In the genomic region with DNA sequence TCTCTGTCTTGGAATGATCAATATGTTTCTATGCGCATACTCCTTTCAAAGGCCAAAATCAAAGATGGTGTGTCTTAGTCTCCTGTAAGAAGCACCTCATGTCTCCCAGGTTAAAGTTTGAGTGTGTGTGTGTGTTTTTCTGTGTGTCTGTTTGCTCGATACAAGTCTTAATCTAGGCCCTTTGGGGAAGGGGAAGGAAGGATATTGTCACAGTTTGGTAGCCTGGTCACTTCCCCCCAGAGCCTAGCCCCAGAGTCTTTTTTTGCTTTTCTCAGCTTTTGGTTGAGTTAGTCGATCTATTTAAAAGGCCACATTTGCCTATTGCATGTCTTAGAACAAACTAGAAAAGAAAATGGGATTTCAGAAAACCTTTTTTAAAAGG, we compare ENCODE assay signal across 8 mouse cellular contexts. TPM values are rescaled to one million over a fixed set of nuclear protein-coding genes. Genes with fewer than 3 reads are reported as not detected.
DNase-seq lines count a peak whose midpoint lies in the region; ATAC-seq lines count a peak whose summit lies in the region.

No protein-coding gene starts in this region.

- no peak for DNase-seq in kidney, postnatal 4 days
- no peak for DNase-seq in embryonic facial prominence, embryonic 11.5 days (ENCODE audit: low spot score)
- DNase-seq in cerebellum, postnatal 36 days, result no peak
- DNase-seq in gastrocnemius, postnatal 4 days (ENCODE audit: low spot score in 2 of 2), result no peak
- DNase-seq in embryo, embryonic 11 days, result no peak

- ATAC-seq in kidney, embryonic 16.5 days (ENCODE audit: low FRiP score, low TSS enrichment), result no peak
- no peak for ATAC-seq in embryonic facial prominence, embryonic 11.5 days (replicated peaks; ENCODE audit: insufficient number of reproducible peaks, low FRiP score, low TSS enrichment, low read depth)
- ATAC-seq in intestine, embryonic 16.5 days, result no peak
- peak; percentile 2; the same call in 1 of the 2 replicates for ATAC-seq in neural tube, embryonic 12.5 days (ENCODE audit: low FRiP score, low read depth)

- peaks cover 21% of the 10 kb centered on the region; the same call in 1 of the 2 replicates for H3K4me1 ChIP-seq in kidney, embryonic 16.5 days (ENCODE audit: insufficient read depth, low read length)
- H3K4me1 ChIP-seq in embryonic facial prominence, embryonic 11.5 days (ENCODE audit: control insufficient read depth, insufficient read depth, low read length), result no peaks in the 10 kb centered on the region
- peaks cover 17% of the 10 kb centered on the region for H3K4me1 ChIP-seq in intestine, embryonic 16.5 days (ENCODE audit: control insufficient read depth, insufficient read depth, low read length)
- peaks cover 14% of the 10 kb centered on the region; the same call in 1 of the 2 replicates for H3K4me1 ChIP-seq in neural tube, embryonic 12.5 days

- H3K9me3 ChIP-seq in kidney, embryonic 16.5 days (ENCODE audit: low read length), result no peaks in the 10 kb centered on the region
- no peaks in the 10 kb centered on the region for H3K9me3 ChIP-seq in embryonic facial prominence, embryonic 11.5 days (replicated peaks; ENCODE audit: control insufficient read depth, low read length)
- H3K9me3 ChIP-seq in intestine, embryonic 16.5 days (ENCODE audit: control insufficient read depth, low read length), result no peaks in the 10 kb centered on the region
- no peaks in the 10 kb centered on the region for H3K9me3 ChIP-seq in neural tube, embryonic 12.5 days

- peak overlapping the region; percentile 93 for H3K4me3 ChIP-seq in kidney, embryonic 16.5 days (ENCODE audit: low read length)
- peak overlapping the region; percentile 91 for H3K4me3 ChIP-seq in embryonic facial prominence, embryonic 11.5 days (ENCODE audit: low read depth, low read length)
- peak overlapping the region; percentile 94 for H3K4me3 ChIP-seq in intestine, embryonic 16.5 days (ENCODE audit: low read length)
- peak overlapping the region; percentile 100 for H3K4me3 ChIP-seq in neural tube, embryonic 12.5 days

- H3K27ac ChIP-seq in kidney, embryonic 16.5 days (ENCODE audit: low read length), result peak overlapping the region; percentile 37
- no peak overlapping the region for H3K27ac ChIP-seq in embryonic facial prominence, embryonic 11.5 days (replicated peaks; ENCODE audit: low read depth, low read length)
- H3K27ac ChIP-seq in intestine, embryonic 16.5 days (ENCODE audit: low read length), result peak overlapping the region; percentile 6
- H3K27ac ChIP-seq in neural tube, embryonic 12.5 days, result no peak overlapping the region

- H3K9ac ChIP-seq in kidney, embryonic 16.5 days (replicated peaks; ENCODE audit: low read length), result peak overlapping the region; percentile 98
- peak overlapping the region; percentile 91 for H3K9ac ChIP-seq in embryonic facial prominence, embryonic 11.5 days (replicated peaks; ENCODE audit: low read length)
- peak overlapping the region; percentile 100 for H3K9ac ChIP-seq in intestine, embryonic 16.5 days (ENCODE audit: low read depth, low read length)
- peak overlapping the region; percentile 98 for H3K9ac ChIP-seq in neural tube, embryonic 12.5 days

- 47% methylated on average over 3 of the region's 3 CpGs for WGBS in kidney, embryonic 16.5 days
- 46% methylated on average over 3 of the region's 3 CpGs for WGBS in embryonic facial prominence, embryonic 11.5 days
- 49% methylated on average over 3 of the region's 3 CpGs for WGBS in intestine, embryonic 16.5 days
- WGBS in neural tube, embryonic 12.5 days, result 50% methylated on average over 3 of the region's 3 CpGs

- peak overlapping the region; percentile 66 for H3K4me2 ChIP-seq in kidney, embryonic 16.5 days (replicated peaks; ENCODE audit: low read depth, low read length)
- H3K4me2 ChIP-seq in embryonic facial prominence, embryonic 11.5 days (ENCODE audit: low read depth, low read length), result peak overlapping the region; percentile 48
- peak overlapping the region; percentile 45 for H3K4me2 ChIP-seq in intestine, embryonic 16.5 days (ENCODE audit: low read depth, low read length)
- peak overlapping the region; percentile 77 for H3K4me2 ChIP-seq in neural tube, embryonic 12.5 days (replicated peaks)

- no peaks in the 10 kb centered on the region for H3K36me3 ChIP-seq in kidney, embryonic 16.5 days (ENCODE audit: insufficient read depth, low read length)
- no peaks in the 10 kb centered on the region for H3K36me3 ChIP-seq in embryonic facial prominence, embryonic 11.5 days (replicated peaks; ENCODE audit: control insufficient read depth, insufficient read depth, low read depth, low read length)
- no peaks in the 10 kb centered on the region for H3K36me3 ChIP-seq in intestine, embryonic 16.5 days (ENCODE audit: control insufficient read depth, insufficient read depth, low read length)
- H3K36me3 ChIP-seq in neural tube, embryonic 12.5 days, result no peaks in the 10 kb centered on the region

- H3K27me3 ChIP-seq in kidney, embryonic 16.5 days (ENCODE audit: insufficient read depth, low read length), result no peaks in the 10 kb centered on the region
- no peaks in the 10 kb centered on the region for H3K27me3 ChIP-seq in embryonic facial prominence, embryonic 11.5 days (ENCODE audit: control insufficient read depth, insufficient read depth, low read length)
- no peaks in the 10 kb centered on the region for H3K27me3 ChIP-seq in intestine, embryonic 16.5 days (replicated peaks; ENCODE audit: control insufficient read depth, insufficient read depth, low read length)
- no peaks in the 10 kb centered on the region for H3K27me3 ChIP-seq in neural tube, embryonic 12.5 days (replicated peaks)

RNA-seq across cellular contexts. Expression of gene Tmem131, which starts 3.1 kb away (rescaled TPM):
- 9.6 and 11.5 TPM in 2 replicates for polyA plus RNA-seq in kidney, embryonic 16.5 days (2015; fragmentation: Nextera tagmentation; extraction: Ambion mirVana)
- 18.1 and 18.9 TPM in 2 replicates for polyA plus RNA-seq in embryonic facial prominence, embryonic 11.5 days (2014; fragmentation: Nextera tagmentation; extraction: Ambion mirVana)
- polyA plus RNA-seq in intestine, embryonic 16.5 days (2015; fragmentation: Nextera tagmentation; extraction: Ambion mirVana), result 9.3 and 11.3 TPM in 2 replicates
- polyA plus RNA-seq in neural tube, embryonic 12.5 days (2016; fragmentation: Nextera tagmentation; extraction: Ambion mirVana), result 16.2 and 18.3 TPM in 2 replicates
- 10 to 100 TPM; 77.1 to 88.6 TPM for total RNA-seq in gastrocnemius, postnatal 4 days (2021)

Comparison
In these comparisons a context has a peak if more than half of its experiments do, and no peak if none do; other contexts are left out.
1. H3K27ac ChIP-seq: peak in kidney, embryonic 16.5 days (single experiment) and intestine, embryonic 16.5 days (single experiment); none in embryonic facial prominence, embryonic 11.5 days (single experiment) and neural tube, embryonic 12.5 days (single experiment).
2. Peak in every context shown above with its lines, with median percentiles within 50 percentile points of each other: H3K4me2 ChIP-seq, H3K4me3 ChIP-seq and H3K9ac ChIP-seq.